Mouse (Mus musculus): ENCODE data around the gene Taf13. TPM values are rescaled to one million over a fixed set of nuclear protein-coding genes. Genes with fewer than 3 reads are reported as not detected.

Taf13 gene
- polyA plus RNA-seq (2015; fragmentation: Nextera tagmentation; extraction: Ambion mirVana) = 8.9 and 10.3 TPM in 2 replicates

DNA sequence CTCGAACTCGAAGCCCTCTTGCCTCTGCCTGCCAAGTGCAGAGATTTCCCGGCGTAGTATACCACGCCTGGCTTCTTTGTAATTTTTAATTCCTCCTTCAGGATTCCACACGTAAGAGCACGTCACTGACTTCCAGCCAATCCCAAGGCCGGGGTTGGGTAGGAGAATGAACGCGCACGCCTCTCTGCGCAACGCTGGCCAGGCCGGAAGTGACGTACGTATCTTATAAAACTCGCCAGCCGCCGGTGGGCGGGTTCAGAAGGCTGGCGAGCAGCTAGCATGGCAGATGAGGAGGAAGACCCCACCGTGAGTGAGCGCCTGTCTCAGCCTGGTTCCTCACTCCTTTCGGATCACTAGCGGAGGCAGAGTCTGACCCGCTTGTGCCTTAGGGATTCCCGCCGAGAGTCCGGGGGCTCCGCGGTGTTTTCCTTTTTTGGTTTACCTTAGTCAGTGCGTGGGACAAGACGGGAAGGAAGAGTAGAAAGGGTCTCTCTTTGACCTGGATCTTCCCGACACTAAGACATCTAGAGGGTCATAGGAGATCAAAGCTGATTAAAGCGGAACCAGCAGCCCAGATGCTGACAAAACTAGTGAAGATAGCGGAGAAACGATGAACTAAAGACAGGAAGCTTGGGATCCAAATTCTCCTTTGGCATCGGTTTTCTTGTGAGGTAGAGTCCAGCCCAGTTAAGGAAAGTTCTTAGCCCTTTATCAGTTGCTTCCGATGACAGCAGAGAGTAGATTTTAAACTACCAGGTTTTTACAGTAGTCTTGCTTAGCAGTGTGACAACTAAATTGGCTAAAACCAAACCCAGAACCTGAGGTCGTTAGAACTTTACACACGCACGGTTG lies at the start of gene Taf13:
TSS of gene Taf13 (plus strand) at position 256 of the 852 bp plus-strand sequence.
- H3K27me3 ChIP-seq (ENCODE audit: control insufficient read depth, insufficient read depth, low read depth, low read length) = peaks cover 3% of the 10 kb centered on the region; the same call in 1 of the 2 replicates
- peak; percentile 100 for ATAC-seq (ENCODE audit: low read depth)
- H3K27ac ChIP-seq (ENCODE audit: low read length) = peak within 1 kb of the TSS; percentile 72
- WGBS (ENCODE audit: insufficient replicate concordance) = under 1% methylated on average over 42 of the region's 42 CpGs
- peak within 1 kb of the TSS; percentile 89 for H3K4me3 ChIP-seq (ENCODE audit: low read depth, low read length)
- peak within 1 kb of the TSS; percentile 91 for H3K4me2 ChIP-seq (ENCODE audit: low read depth, low read length)
- H3K4me1 ChIP-seq (ENCODE audit: control insufficient read depth, low read depth, low read length) = peaks cover 11% of the 10 kb centered on the region
- no peaks in the 10 kb centered on the region for H3K36me3 ChIP-seq (ENCODE audit: control insufficient read depth, insufficient read depth)
- no peaks in the 10 kb centered on the region for H3K9me3 ChIP-seq (replicated peaks; ENCODE audit: control insufficient read depth, low read length)
- peak within 1 kb of the TSS; percentile 83 for H3K9ac ChIP-seq (ENCODE audit: low read depth, low read length)

DNA sequence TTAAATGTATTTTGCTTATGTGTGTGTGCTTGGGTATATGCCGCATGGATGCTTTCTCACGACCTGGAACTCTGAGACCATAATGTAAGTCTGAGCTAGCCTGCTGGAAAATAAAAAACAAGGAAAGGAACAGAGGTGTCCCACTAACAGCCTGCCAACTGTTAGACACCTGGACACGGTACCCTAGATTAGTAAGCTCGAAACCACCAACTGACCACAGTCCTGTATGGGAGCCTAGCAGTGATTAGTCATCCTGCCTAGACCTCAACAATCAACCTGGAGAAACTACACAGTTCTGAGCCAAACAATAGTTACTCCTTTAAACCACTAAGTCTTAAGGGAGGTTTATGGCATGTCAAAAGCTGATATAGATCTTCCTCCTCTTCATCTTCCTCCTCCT lies 48.1 kb upstream of the Taf13 start:
- 48% methylated on average over 4 of the region's 4 CpGs for WGBS (ENCODE audit: insufficient replicate concordance)
- Histone ChIP-seq H3K9me3 (replicated peaks; ENCODE audit: control insufficient read depth, low read length) (no peaks in the 10 kb centered on the region), H3K27ac (ENCODE audit: low read length) (no peak overlapping the region), H3K9ac (ENCODE audit: low read depth, low read length) (no peak overlapping the region), H3K4me1 (ENCODE audit: control insufficient read depth, low read depth, low read length) (no peaks in the 10 kb centered on the region), H3K27me3 (ENCODE audit: control insufficient read depth, insufficient read depth, low read depth, low read length) (no peaks in the 10 kb centered on the region), H3K4me3 (ENCODE audit: low read depth, low read length) (no peak overlapping the region), H3K4me2 (ENCODE audit: low read depth, low read length) (no peak overlapping the region), H3K36me3 (ENCODE audit: control insufficient read depth, insufficient read depth) (no peaks in the 10 kb centered on the region)
- no peak for ATAC-seq (ENCODE audit: low read depth)

DNA sequence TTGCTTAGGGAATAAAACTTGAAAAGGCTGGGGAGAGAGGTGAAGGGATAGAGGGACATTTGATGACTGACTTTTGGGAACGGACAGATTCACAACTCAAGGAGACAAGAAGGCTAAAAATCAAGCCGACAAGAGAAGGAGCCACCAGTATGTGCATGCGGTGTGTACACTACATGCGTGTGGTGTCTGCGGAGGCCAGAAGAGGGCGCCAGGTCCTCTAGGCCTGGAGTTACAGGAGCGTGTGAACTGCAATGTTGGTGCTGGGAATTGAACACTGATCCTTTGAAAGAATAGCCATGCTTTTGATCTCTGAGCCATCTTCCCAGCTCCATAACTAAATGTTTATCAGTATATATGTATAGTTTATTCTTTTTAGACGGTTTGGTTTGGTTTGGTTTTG lies 43.0 kb upstream of the Taf13 start:
- Histone ChIP-seq H3K36me3 (ENCODE audit: control insufficient read depth, insufficient read depth) (no peaks in the 10 kb centered on the region), H3K27me3 (ENCODE audit: control insufficient read depth, insufficient read depth, low read depth, low read length) (no peaks in the 10 kb centered on the region), H3K9ac (ENCODE audit: low read depth, low read length) (no peak overlapping the region), H3K4me2 (ENCODE audit: low read depth, low read length) (no peak overlapping the region), H3K27ac (ENCODE audit: low read length) (no peak overlapping the region), H3K4me3 (ENCODE audit: low read depth, low read length) (no peak overlapping the region), H3K4me1 (ENCODE audit: control insufficient read depth, low read depth, low read length) (no peaks in the 10 kb centered on the region), H3K9me3 (replicated peaks; ENCODE audit: control insufficient read depth, low read length) (no peaks in the 10 kb centered on the region)
- no peak for ATAC-seq (ENCODE audit: low read depth)
- 70% methylated on average over 8 of the region's 8 CpGs for WGBS (ENCODE audit: insufficient replicate concordance)

DNA sequence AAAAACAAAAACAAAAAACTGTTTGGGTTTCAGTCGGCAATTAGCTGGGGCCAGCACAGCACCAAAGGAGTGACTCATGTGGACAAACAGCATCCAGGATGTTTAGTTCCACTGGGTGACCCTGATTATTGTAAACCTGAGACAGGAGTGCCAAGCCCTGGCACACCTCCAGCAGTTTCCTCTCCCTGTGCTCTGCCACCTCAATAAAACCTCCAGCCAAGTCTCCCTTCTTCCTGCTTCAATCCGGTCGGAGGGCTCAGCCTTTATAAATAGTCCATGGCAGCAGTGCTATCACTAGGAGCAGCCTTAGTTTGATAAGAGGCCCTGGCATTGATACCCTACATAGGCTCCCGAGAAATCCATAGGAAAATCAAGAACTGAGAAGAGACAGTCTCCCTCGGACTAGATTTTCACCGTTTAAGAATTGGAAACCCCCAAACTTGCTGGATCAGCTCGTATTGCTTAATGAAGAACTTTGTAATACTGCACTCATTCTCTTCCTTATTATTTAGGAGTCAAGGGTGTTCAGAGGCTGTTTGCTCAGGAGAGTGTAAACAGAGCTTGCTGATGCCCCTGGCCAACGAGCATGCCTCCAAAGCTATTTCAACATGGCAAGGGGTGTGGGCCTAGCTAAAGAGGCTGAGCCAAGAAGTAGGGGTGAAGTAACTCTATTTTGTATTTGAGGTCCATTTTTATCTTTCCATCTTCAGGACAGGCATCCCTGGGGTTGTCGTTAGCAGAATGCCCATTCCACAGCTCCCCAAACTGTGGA lies 38.2 kb upstream of the Taf13 start:
- Histone ChIP-seq H3K9me3 (replicated peaks; ENCODE audit: control insufficient read depth, low read length) (no peaks in the 10 kb centered on the region), H3K27me3 (ENCODE audit: control insufficient read depth, insufficient read depth, low read depth, low read length) (peaks cover 25% of the 10 kb centered on the region), H3K9ac (ENCODE audit: low read depth, low read length) (no peak overlapping the region), H3K4me2 (ENCODE audit: low read depth, low read length) (no peak overlapping the region), H3K4me1 (ENCODE audit: control insufficient read depth, low read depth, low read length) (peaks cover 7% of the 10 kb centered on the region), H3K27ac (ENCODE audit: low read length) (no peak overlapping the region), H3K36me3 (ENCODE audit: control insufficient read depth, insufficient read depth) (no peaks in the 10 kb centered on the region), H3K4me3 (ENCODE audit: low read depth, low read length) (no peak overlapping the region)
- peak; percentile 76; the same call in 1 of the 2 replicates for ATAC-seq (ENCODE audit: low read depth)
- 41% methylated on average over 9 of the region's 9 CpGs for WGBS (ENCODE audit: insufficient replicate concordance)

DNA sequence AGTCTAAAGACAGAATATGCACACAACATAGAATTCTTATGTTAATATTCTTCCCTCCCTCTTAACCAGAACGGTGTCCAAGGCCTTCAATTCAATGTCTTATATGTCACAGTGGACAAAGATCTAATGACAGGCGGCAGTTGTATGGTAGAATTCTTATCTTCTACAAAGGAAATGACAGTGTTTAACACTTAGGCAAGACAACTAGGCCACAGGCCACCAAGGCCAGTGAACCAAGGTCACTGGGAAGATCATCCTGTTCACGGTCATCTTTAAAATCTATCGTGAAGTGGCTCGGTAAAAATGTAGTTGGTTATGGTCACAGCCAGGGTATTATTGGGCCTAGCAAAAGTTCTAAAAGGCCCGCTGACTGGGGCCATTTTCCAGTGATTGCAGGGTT lies 37.5 kb upstream of the Taf13 start, which contains the start of gene 1700013F07Rik:
TSS of gene 1700013F07Rik (plus strand) at position 200 of the 400 bp plus-strand sequence.
- 58% methylated on average over 6 of the region's 6 CpGs for WGBS (ENCODE audit: insufficient replicate concordance)
- ATAC-seq (ENCODE audit: low read depth) = no peak
- Histone ChIP-seq H3K9me3 (replicated peaks; ENCODE audit: control insufficient read depth, low read length) (no peaks in the 10 kb centered on the region), H3K36me3 (ENCODE audit: control insufficient read depth, insufficient read depth) (no peaks in the 10 kb centered on the region), H3K9ac (ENCODE audit: low read depth, low read length) (no peak within 1 kb of the TSS), H3K27me3 (ENCODE audit: control insufficient read depth, insufficient read depth, low read depth, low read length) (peaks cover 25% of the 10 kb centered on the region), H3K4me2 (ENCODE audit: low read depth, low read length) (no peak within 1 kb of the TSS), H3K4me3 (ENCODE audit: low read depth, low read length) (no peak within 1 kb of the TSS), H3K27ac (ENCODE audit: low read length) (no peak within 1 kb of the TSS), H3K4me1 (ENCODE audit: control insufficient read depth, low read depth, low read length) (peaks cover 7% of the 10 kb centered on the region)

- peaks cover 25% of the 10 kb centered on the region for H3K27me3 ChIP-seq (ENCODE audit: control insufficient read depth, insufficient read depth, low read depth, low read length)
- H3K27ac ChIP-seq (ENCODE audit: low read length) = no peak overlapping the region
- no peak overlapping the region for H3K9ac ChIP-seq (ENCODE audit: low read depth, low read length)
- no peaks in the 10 kb centered on the region for H3K36me3 ChIP-seq (ENCODE audit: control insufficient read depth, insufficient read depth)
- 8% methylated on average over 15 of the region's 15 CpGs for WGBS (ENCODE audit: insufficient replicate concordance)
- ATAC-seq (ENCODE audit: low read depth) = no peak
- H3K4me1 ChIP-seq (ENCODE audit: control insufficient read depth, low read depth, low read length) = peaks cover 7% of the 10 kb centered on the region
- H3K9me3 ChIP-seq (replicated peaks; ENCODE audit: control insufficient read depth, low read length) = no peaks in the 10 kb centered on the region
- H3K4me2 ChIP-seq (ENCODE audit: low read depth, low read length) = no peak overlapping the region
- H3K4me3 ChIP-seq (ENCODE audit: low read depth, low read length) = no peak overlapping the region
Observed at GRCm38 (mm10) chr3:108535896-108536516, 35.5 kb upstream of the Taf13 start.

DNA sequence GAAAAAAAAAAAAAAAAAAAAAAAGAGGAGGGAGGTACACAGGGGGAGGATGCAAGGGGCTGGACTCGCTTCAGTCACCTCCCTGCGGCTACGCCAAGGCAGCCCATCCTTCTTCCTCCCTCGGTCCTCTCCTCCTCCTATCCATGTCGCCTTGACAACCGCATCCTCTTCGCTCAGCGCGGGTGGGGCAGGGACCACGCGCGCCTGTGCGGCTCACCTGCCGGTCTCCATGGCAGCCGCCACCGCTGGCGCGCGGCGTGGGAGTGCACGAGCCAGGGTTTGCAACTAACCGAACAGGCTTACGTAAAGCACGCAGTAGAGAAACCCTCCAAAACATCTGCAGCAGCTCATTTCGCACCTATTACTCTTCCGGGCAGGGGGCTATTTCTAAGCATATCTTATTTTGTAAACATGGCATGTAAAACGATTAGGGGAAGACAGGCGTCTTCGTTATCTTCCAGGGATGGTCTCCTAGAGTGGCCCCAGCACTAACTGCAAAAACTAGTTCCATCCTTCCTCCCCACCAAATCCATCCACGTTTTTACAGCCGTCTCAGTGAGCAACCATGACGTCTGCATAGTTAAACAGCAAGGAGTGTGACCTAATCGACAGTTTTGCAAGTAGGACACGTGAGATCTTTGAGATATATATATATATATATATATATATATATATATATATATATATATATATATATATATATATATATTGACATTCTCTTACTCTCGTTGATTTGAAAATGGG lies 34.8 kb upstream of the Taf13 start, which contains the start of gene 5330417C22Rik:
TSS of gene 5330417C22Rik (minus strand) at position 20 of the 744 bp plus-strand sequence.
- Histone ChIP-seq H3K36me3 (ENCODE audit: control insufficient read depth, insufficient read depth) (no peaks in the 10 kb centered on the region), H3K4me1 (ENCODE audit: control insufficient read depth, low read depth, low read length) (peaks cover 7% of the 10 kb centered on the region), H3K9ac (ENCODE audit: low read depth, low read length) (no peak within 1 kb of the TSS), H3K27ac (ENCODE audit: low read length) (no peak within 1 kb of the TSS), H3K27me3 (ENCODE audit: control insufficient read depth, insufficient read depth, low read depth, low read length) (peaks cover 25% of the 10 kb centered on the region), H3K4me3 (ENCODE audit: low read depth, low read length) (peak within 1 kb of the TSS; percentile 21), H3K9me3 (replicated peaks; ENCODE audit: control insufficient read depth, low read length) (no peaks in the 10 kb centered on the region), H3K4me2 (ENCODE audit: low read depth, low read length) (peak within 1 kb of the TSS; percentile 39)
- WGBS (ENCODE audit: insufficient replicate concordance) = 3% methylated on average over 31 of the region's 35 CpGs
- no peak for ATAC-seq (ENCODE audit: low read depth)

GRCm38 (mm10) chr3:108537303-108537702 lies 34.2 kb upstream of the Taf13 start:
- Histone ChIP-seq H3K4me1 (ENCODE audit: control insufficient read depth, low read depth, low read length) (peaks cover 7% of the 10 kb centered on the region), H3K4me3 (ENCODE audit: low read depth, low read length) (no peak overlapping the region), H3K27me3 (ENCODE audit: control insufficient read depth, insufficient read depth, low read depth, low read length) (peaks cover 25% of the 10 kb centered on the region), H3K27ac (ENCODE audit: low read length) (no peak overlapping the region), H3K9me3 (replicated peaks; ENCODE audit: control insufficient read depth, low read length) (no peaks in the 10 kb centered on the region), H3K9ac (ENCODE audit: low read depth, low read length) (no peak overlapping the region), H3K4me2 (ENCODE audit: low read depth, low read length) (peak overlapping the region; percentile 24), H3K36me3 (ENCODE audit: control insufficient read depth, insufficient read depth) (no peaks in the 10 kb centered on the region)
- WGBS (ENCODE audit: insufficient replicate concordance) = 3% methylated on average over 17 of the region's 17 CpGs
- peak; percentile 68 for ATAC-seq (ENCODE audit: low read depth)

Data from liver, embryonic 16.5 days (tissue).